Mouse (Mus musculus) ovary, postnatal 36 days (tissue): ENCODE measurements around the gene Hhat.

ENCODE experiments used
- DNase-seq: peaks from one replicate; pipeline ENCODE4 v3.0.0; 2022; ENCODE audit warnings: low spot score, mixed read lengths

Gene Hhat

GRCm38 (mm10) chr1:192770495-192771331 is at the start of gene Hhat:
Hhat (minus strand) TSS chr1:192771223.
- peak; percentile 74 for DNase-seq

DNA sequence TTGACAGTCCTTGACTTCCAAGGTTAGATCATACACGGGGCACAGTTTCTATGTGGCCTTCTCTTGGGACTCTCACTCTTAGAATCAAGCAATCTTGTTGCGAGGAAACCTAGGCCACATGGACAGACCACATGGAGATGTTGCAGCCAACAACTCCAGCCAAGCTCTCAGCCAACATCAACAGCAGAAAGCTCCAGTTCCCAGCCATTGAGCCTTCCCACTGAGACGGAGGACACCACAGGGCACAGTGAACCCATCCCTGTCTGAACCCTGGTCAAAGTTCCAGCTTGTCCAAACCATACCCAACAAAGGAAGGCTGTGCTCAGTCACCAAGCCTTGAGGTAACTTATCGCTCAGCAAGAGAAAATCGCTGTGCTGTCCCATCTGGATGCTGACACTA is 47.3 kb upstream of the Hhat start:
- DNase-seq = no peak

DNA sequence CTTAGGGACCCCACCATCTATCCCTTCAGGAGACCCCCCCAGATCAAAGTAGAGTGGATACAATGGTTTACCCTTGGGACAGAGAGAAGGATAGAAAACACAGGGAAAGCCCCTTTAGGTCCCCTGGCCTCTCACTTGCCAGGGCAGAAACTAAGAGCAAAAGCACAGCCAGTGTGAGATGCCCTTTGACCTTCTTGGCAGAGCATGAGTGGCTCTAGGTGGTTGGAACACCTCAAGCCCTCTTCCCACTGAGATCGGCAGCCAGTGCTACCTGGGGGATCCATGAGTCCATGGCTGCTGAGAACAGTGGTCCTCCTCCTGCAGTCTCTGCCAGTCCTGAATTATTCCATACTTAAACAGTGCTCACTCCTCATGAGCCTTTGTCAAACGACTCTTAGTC is 44.8 kb upstream of the Hhat start:
- DNase-seq = no peak

GRCm38 (mm10) chr1:192814700-192815099 is 43.7 kb upstream of the Hhat start:
- DNase-seq = no peak

DNA sequence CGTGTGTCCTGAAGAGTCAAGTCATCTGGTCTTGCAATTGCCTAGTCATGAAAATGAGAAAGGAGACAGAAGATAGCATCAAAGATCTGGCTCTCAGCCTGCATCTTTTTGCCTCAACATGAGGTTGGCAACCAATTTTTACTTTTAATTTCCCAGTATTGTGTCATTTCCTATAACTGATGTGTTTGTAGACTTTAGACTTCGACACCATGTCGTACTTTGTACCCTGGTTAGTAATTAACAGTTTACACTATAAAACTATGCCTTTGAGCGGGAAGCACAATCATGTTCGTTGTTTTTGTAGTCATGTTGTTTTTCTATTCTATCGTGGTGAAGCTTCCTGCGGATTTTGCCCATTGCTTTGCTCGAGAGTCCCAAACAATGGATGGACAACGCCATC is 41.7 kb upstream of the Hhat start:
- DNase-seq = no peak

DNA sequence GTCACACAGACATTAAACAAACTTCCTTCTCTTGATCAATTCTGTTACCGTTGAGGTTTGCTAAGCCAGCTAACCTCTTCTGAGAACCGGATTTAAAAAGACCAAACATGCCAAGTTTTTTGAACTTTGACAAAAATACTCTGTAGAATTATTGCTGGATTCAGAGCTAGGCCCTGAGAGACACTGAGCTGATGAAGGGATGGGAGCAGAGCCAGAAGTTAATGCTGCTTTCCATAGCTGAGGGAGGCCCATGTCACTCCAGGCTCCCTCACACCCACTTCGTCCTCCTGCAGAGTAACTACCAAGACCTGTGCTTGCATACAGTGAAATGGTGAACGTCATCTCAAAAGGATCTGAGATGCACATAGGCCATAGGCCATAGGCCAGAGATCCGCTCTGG is 41.3 kb upstream of the Hhat start:
- DNase-seq = no peak

DNA sequence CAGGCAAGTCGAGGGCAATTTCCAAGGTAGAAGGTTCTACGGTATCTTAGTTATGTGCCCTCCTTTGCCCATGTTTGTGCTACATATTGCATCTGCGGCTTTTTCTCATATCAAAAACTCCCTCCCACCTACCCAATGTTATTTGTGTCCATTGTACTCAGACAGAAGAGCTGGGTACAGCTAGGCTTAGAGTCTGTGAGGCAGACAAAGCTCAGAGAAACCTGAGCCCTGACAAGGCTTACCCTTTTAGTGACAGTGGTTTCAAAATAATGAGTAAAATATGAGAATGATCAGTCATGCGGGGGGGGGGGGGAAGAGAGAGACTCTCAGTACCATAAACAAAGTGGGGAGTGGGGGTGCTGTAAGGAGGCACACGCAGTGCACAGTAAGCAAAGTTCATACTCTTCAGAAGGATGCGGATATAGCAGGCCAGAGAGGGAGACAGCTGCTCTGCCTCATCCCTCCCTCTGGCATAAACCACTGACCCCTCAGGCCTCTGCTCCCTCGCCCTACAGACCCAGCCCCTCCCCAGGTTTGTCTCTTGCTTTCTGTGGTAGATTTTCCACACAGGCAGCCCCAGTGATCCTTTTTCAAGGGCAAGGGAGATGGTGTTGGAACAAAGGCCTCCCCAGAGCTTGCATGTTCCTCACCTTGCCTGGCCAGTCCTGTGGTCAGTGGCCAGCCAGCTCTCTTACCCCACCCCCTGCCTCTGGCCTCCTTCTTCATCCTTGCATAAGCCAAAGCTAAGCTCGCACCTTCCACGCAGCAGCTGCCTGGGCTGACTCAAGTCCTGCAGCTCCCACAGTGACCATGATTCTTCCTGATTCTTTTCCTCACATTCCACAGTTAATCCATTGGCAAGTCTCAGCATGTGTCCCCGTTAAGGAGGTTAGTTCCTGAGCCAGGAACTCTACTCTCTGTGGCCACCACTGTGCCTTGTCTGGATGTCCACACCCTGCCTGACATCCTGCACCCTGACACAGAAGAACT is 35.4 kb upstream of the Hhat start:
- DNase-seq = no peak

DNA sequence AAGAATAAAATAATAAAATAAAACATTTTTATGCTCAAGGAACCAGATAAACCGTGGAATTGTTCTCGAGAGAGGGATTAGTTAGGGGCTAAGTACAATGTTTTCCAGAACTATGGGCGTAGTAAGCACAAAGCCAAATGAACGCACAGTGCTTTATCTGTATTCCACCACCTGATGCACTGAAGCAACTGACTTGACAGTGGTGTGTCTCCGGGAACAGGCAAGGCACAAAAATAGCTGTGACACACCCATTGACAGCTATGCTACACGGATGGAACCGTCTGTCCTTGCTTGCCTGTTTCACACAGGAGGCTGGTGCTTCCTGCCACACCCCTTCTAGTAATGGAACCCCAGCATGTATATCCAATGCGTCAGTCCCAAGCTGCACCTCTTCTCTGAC is 29.3 kb upstream of the Hhat start:
- DNase-seq = no peak

GRCm38 (mm10) chr1:192799165-192799991 is 28.4 kb upstream of the Hhat start:
- DNase-seq = no peak

DNA sequence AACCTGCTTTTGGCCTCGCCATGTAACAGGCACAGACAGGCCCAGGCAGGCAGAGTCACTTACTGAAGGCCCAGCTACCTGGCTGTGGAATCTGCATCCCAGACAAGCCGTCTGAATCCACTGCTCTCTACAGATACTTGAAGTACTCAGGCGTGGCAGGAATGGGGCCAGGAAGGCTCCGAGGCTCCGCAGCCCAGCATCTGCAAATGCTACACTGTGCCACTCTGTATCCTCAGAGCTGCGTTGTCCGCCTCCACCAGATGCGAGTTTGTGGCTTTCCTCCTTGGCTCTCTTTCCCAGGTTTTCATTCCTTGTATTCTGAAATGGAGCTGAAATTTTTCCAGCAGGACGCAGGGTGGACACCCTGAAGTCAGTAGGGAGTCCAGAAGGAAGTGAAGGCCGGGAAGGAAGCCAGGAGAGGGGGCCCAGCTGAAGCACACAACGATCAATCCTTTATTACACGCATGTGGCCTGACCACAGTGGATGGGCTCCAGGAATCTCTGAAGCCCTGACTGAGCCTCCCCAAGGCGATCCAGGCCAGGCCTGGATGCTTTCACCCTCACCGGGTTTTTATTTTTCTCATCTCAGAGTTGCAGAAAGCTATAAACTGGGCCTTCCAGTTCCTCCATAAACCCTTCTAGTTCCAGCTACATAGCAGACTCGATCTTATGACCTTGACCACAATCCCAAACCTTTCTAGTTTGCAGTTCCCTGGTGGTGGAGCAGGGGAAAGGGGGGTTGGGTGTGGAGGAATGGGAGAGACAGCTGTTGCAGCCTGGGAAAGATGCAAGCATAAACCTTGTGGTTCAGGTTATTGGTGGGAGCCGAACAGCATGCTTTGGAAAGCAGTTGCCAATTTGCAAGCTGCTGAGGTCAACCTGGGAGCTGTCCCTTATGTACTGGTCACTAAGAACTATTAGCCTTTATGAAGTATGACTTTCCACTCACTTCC is 27.5 kb upstream of the Hhat start:
- DNase-seq = peak; percentile 19

DNA sequence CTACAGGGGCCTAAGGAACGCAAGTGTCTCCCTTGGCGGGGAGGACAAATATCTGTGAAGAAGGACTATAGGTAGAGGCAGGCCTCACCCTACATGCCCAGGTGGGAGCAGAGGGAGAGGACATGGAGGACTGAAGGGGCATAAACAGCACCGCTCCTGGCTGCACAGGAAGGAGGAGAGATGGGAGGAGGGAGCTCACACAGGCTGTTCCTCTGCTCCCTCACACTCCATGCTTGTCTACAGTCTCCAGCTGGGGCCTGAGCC is 25.9 kb upstream of the Hhat start:
- no peak for DNase-seq

DNA sequence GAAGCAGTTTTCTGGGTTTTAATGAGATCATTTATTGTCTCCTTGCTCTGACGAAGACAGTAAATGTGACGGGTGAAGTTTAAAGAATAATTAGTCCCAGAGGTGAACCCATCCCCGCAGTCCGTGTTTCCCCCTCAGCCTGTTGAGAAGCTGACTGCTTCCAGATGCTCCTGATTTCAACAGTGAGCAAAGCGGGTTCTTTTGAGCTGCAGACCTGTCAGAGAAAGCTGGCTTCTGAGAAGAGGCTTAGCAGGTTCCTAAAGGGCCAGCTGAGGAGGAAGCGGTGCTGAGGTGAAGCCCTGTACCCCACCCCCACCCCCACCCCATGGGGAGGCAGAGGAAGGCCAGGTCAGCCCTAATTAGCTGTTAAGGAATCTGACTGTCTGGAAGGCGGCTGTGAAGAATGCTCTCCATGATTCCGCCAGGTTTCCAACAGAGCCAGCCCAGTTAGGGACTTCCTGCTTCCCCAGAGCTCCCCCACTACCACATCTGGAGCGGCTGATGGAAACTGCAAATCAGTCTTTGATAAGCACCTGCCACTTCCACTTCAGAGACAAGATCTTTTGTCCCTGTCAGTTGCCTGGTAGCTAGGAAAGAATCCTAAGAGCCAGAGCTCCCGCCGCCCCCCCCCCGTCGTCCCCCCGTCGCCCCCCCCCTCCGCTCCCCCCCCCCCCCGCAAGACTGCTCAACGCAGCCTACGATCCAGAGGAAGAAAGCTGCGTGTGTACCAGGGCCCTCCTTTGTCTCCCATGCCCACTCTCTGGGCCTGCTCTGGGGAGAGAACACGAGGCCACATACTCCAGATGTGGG is 25.4 kb upstream of the Hhat start:
- no peak for DNase-seq

DNA sequence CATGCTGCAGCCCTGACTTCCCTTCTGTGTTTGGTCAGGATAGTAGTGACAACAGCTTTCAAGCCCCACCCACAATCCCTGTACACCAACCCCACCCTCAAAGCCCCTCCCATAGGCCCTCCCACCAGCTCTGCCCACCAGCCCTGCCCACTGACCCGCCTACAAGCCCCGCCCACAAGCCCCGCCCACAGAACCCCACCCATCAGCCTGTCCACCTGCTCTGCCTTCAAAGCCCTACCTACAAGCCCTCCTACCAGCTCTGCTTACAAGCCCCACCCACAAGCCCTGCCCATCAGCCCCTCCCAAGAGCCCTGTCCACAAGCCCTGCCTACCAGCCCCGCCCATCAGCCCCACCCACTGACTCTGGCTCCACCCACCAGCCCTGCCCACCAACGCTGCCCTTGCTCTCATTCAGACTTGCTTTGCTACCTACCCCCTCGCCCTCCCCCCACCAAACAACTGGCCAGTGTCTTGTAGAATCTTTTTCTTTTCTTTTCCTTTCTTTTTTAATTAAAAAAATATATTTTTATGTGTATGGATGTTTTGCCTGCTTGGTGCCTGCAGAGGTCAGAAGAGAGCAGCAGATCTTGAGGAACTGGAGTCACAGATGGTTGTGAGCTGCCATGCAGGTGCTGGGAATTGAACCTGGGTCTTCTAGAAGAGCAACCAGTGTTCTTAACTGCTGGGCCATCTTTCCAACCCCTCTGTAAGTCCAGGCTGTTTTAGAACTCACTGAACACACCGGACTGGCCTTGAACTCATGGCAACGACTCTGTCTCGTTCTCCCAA is 24.1 kb upstream of the Hhat start:
- no peak for DNase-seq

DNA sequence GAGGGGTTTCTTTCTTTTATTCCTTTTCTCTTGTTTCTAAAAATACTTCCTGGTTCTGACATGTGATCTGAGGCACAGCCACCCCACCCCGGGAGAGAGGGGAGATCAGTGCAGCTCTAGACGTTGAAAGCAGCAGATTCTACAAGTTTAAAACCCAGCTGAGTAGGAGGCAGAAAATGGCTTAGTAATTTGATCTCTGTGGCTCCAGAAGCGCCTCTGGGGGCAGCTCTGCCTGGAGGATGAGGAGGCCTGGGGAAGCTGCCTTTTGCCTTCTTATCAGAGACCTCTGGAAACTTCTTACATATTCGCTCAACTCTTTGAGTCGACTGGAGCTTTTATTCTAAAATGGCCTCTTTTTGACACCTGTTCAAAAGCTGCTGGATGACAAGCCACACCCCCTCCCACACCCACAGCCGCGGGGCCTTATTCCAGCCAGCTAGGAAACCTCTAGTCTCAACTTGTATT is 20.9 kb upstream of the Hhat start:
- no peak for DNase-seq

GRCm38 (mm10) chr1:192790442-192790841 is 19.4 kb upstream of the Hhat start:
- no peak for DNase-seq

DNA sequence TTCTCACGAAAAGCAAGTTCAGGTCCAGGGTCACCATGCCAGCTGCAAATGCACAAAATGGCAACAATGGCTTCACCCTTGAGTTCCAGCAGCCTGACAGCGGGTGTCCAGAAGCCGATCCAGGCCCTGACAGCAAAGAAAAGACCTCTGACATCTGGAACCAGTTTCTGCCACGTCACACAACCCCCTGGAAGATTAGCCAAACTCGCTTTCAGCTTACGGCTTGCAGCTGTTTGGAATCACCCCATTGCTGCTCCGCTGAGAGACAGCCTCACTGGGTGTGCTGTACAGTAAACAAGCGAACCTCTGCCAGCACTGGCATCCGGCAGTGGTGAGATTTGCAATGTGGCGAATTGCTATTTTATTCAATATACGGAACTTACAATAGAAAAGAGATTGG is 18.8 kb upstream of the Hhat start:
- DNase-seq = peak; percentile 28

GRCm38 (mm10) chr1:192789111-192789522 is 18.1 kb upstream of the Hhat start:
- peak; percentile 27 for DNase-seq

GRCm38 (mm10) chr1:192786194-192786593 is 15.2 kb upstream of the Hhat start:
- no peak for DNase-seq
